Mouse (Mus musculus) CD8-positive naive resting alpha-beta T cell, adult 57 days (primary cell): ENCODE results near the gene Rbp4. TPM values are rescaled to one million over a fixed set of nuclear protein-coding genes. Genes with fewer than 3 reads are reported as not detected.

ENCODE experiments used
- total RNA-seq: library from RNA; stranded (reverse); gene quantifications from one replicate; pipeline ENCODE4 v1.2.4, GENCODE M21; 2023

The Rbp4 gene
- not detected for total RNA-seq

GRCm38 (mm10) chr19:38125219-38125610 lies at the start of gene Rbp4:
Gene Rbp4 (minus strand): TSS chr19:38125281.

DNA sequence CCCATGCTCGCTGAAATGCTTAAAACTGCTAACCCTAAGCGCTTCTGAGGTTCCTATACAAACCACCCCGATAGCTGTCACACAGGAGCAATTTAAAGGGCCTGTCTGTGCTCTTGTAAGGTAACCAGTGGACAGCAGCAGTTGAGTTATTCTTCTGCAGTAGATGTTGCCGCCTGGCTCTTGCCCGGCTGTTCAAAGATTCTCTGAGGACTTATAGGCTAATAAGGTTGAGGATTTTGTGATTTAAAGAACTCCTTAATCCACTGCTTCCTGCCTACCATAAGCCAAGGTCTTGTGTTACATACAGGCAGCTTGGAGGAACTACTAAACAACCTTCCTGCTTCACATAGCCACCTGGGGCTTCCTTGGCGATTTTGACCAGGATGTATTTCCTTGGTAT lies 7.4 kb upstream of the Rbp4 start, which contains the start of gene Pde6c:
TSS of gene Pde6c (plus strand) at position 301 of the 400 bp plus-strand sequence.

GRCm38 (mm10) chr19:38096858-38097758 lies 28.0 kb downstream of the Rbp4 start, which contains the start of gene Ffar4:
Gene Ffar4 (plus strand): TSS chr19:38097071.

Other genes with a start within 250 kb of the Rbp4 start
- 6.1 TPM for gene Myof, start 81.7 kb downstream of the Rbp4 start, total RNA-seq
- gene Cep55, start 70.3 kb downstream of the Rbp4 start, total RNA-seq, result 0.77 TPM
- not detected for gene Ffar4, start 28.2 kb downstream of the Rbp4 start, total RNA-seq
- not detected for gene Pde6c, start 7.5 kb upstream of the Rbp4 start, total RNA-seq
- 16.8 TPM for gene Fra10ac1, start 98.9 kb upstream of the Rbp4 start, total RNA-seq
- not detected for gene Lgi1, start 139.3 kb upstream of the Rbp4 start, total RNA-seq